Mouse (Mus musculus) adrenal gland, postnatal 25 days (tissue): Measurements from ENCODE around the gene Unc13b. TPM values are rescaled to one million over a fixed set of nuclear protein-coding genes. Genes with fewer than 3 reads are reported as not detected.
"Not testable (repeated sequence)": the region's sequence is repeated elsewhere in the genome, so short reads cannot be mapped to it uniquely, and the experiment has no call there.

ENCODE experiments used
- DNase-seq: peaks from one replicate; pipeline ENCODE4 v3.0.0; 2021; ENCODE audit warnings: mixed read lengths
- total RNA-seq: library from RNA; stranded (reverse); gene quantifications from 2 replicates; pipeline ENCODE4 v1.2.3, GENCODE M21; 2021

The Unc13b gene
- total RNA-seq, 1 experiment from 2014 or later, result 13.2 TPM

- no peak for DNase-seq
Measured at GRCm38 (mm10) chr4:43091183-43091582, 32.4 kb downstream of the Unc13b start.

- no peak for DNase-seq
Measured at GRCm38 (mm10) chr4:43113491-43113890, 54.7 kb downstream of the Unc13b start.

- no peak for DNase-seq
Measured at GRCm38 (mm10) chr4:43114512-43114911, 55.8 kb downstream of the Unc13b start.

DNA sequence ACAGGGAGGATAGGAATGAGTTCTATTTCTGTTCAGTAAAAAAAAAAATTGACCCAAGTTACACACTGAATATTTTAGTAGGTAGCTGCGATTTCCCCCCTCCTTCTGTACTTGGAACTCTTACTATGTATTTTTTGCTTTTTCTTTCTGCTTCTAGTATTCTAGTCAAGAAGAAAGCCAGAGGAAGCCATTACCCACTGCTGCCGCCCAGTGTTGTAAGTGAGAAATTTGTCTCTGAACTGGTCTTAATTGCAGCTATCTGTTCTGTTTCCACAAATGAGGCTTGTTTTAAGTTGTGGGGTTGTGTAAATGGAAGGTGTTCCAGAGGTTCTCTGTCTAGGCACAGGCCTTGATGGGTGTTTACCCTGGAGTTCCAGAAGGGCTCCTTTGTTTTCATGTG, 56.2 kb downstream of the Unc13b start:
- peak; percentile 35 for DNase-seq

- no peak for DNase-seq
Measured at GRCm38 (mm10) chr4:43116249-43116648, 57.5 kb downstream of the Unc13b start.

GRCm38 (mm10) chr4:43129750-43130149, 71.0 kb downstream of the Unc13b start:
- no peak for DNase-seq

DNA sequence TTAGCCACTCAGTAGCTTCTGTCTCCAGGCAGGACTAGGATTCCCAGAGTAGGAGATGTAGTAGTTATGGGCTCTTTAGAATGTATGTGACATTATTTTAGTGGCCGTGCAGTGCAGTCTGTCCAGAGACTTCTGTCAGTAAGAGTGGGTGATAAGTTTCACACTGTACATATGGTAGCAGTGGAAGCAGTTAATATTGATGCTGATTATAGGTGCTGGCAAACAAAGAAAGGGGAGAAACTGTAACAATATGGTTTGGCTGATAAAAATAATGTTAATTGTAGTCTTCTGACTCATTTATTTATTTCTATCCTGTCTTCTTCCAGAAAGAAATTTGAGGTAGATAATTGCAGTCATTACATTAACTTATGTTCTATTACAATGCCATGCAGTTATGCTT, 83.9 kb downstream of the Unc13b start:
- no peak for DNase-seq

GRCm38 (mm10) chr4:43152413-43152812, 93.7 kb downstream of the Unc13b start:
- not testable (repeated sequence) for DNase-seq

- DNase-seq, result no peak
Measured at GRCm38 (mm10) chr4:43160045-43160444, 101.3 kb downstream of the Unc13b start.

GRCm38 (mm10) chr4:43161124-43161657, 102.4 kb downstream of the Unc13b start:
- DNase-seq, result no peak

DNA sequence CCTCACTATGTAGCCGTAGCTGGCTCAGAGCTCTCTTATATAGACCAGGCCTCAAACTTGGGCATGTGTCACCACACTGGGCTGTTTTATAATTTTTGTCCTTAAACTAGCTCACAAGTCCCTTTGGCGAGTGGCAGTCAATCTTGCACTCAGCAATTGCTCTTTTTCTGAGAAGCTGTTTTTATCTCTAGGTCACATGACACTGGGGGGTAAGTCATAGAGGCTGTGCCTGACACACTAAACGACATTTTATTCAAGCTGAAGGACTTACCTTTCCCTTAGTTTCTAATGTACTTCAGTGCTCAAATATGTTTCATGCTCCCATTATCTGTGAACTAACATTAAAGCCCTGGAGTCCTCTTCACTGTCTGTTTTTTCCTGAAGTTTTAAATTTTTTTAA, 104.5 kb downstream of the Unc13b start:
- no peak for DNase-seq

- DNase-seq, result no peak
Measured at GRCm38 (mm10) chr4:43165403-43166005, 106.8 kb downstream of the Unc13b start.

DNA sequence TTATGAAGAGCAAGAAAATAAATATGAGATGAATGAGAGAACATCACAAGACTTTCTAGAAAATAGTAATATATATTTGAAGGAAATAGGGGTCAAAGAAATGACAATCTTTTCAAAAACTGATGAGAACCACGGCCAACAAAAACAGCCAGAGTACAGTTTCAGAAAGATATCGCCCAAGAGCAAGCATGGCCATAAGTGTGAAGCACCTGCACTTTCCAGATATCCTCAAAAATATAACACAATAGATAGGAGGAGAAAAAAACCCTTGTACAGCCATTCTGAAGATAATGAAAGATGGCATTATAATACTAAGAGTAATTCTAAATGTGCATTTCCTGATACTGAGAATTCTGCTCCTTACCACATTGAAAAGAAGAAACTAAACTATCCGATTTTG, 111.3 kb downstream of the Unc13b start:
- no peak for DNase-seq

GRCm38 (mm10) chr4:43177126-43177525, 118.4 kb downstream of the Unc13b start:
- DNase-seq, result peak; percentile 27

GRCm38 (mm10) chr4:43182474-43183168, 123.9 kb downstream of the Unc13b start:
- no peak for DNase-seq

GRCm38 (mm10) chr4:43187439-43187838, 128.7 kb downstream of the Unc13b start:
- no peak for DNase-seq

GRCm38 (mm10) chr4:43189381-43189780, 130.6 kb downstream of the Unc13b start:
- DNase-seq, result no peak

DNA sequence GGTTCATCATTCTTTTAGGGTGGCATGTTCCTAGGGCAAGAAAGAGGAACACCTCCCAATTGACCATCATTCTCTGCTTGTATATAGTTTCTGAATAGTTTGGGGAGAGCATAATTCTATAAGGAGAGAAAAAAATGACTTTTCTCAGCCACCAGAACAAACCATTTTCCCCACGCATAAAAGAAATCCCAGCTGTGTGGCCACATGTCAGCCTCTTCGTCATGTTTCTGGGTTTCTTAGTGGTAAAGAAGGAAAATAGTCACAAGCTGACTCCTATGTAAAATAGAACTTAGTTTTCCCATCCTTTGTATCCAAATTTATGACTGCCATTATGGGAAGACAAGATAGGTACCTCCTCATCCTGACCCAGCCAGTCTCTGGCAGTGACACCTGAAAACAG, 146.2 kb downstream of the Unc13b start:
- no peak for DNase-seq

DNA sequence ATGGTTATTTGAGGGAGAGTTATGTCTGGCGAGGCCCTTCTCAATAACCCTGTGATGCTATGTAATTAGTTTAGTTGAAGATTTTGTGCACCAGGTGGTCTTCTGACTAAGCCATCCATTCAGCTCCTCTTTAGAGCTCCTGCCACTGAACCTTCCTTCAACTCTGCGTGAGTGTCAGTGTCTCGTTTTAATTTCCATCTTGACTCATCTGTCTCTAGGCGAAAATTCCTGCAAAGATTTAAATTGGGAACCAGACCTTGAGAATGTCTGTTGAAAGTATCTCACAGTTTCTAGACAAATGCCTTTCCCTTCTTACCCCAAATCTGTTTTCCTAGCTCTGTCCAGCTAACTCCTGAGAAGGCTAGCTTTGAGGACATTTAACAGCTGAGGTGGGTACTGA, 146.8 kb downstream of the Unc13b start:
- no peak for DNase-seq

DNA sequence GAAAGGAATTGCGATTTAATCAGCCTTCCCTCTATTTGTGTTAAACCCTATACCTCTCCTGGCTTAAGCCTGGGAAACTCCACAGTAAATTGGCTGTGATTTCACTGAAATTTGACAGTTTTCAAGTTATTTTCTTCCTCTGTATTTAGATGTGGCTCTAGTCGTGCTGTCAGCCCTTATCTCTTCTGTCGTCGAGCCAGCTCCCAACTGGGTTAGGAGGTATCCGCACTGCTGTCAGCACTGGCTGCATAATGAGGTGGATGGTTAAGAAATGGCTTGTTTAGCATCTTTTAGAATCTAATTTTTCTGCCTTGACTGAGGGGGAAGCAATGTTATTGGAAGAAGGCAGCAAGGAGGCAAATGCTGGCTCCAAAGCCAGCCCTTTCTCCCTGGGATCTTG, 148.2 kb downstream of the Unc13b start:
- DNase-seq, result no peak

DNA sequence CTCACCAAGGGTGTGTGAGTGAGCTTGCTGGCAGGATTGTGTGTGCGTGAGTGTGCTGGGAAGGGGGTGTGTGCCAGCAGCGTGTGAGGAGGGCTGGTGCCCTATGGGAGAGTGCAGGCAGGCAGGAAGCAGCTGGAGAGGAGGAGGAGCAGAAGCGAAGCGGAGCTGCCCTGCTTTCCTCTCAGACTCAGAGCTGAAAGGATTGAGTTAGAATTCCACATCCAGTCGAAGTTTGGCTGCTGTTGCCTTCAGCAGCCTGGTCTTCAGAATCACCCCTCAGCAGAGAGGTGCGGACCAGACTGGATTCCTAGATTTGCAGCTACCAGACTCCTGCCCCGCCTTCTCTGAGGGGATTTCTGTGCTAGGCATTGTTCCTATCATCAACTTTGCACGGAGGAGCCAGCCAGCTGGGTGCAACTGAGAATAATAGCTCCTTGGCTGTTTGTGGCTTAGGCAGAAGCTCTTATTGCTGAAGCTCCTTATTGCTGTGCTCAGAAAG, 150.4 kb downstream of the Unc13b start:
- DNase-seq, result no peak

GRCm38 (mm10) chr4:43209673-43210072, 150.9 kb downstream of the Unc13b start:
- DNase-seq, result no peak

GRCm38 (mm10) chr4:43216491-43216890, 157.7 kb downstream of the Unc13b start:
- no peak for DNase-seq

GRCm38 (mm10) chr4:43217997-43218396, 159.2 kb downstream of the Unc13b start:
- no peak for DNase-seq
